Mouse (Mus musculus): Measurements from ENCODE around the gene Myo18a. TPM values are rescaled to one million over a fixed set of nuclear protein-coding genes. Genes with fewer than 3 reads are reported as not detected.
A peak's percentile ranks its signal among the peaks of the same experiment; 100 is the strongest.

The Myo18a gene
- polyA plus RNA-seq, 1 experiment from 2014 or later: 35.1 TPM

- no peak for ATAC-seq
- Histone ChIP-seq H3K4me3 (ENCODE audit: low read length) (no peak overlapping the region), H3K4me1 (ENCODE audit: control insufficient read depth, insufficient read depth, low read depth, low read length) (peaks cover 50% of the 10 kb centered on the region), H3K9me3 (ENCODE audit: control insufficient read depth, low read length) (no peaks in the 10 kb centered on the region), H3K4me2 (ENCODE audit: low read length) (no peak overlapping the region), H3K27ac (ENCODE audit: low read depth, low read length) (no peak overlapping the region), H3K9ac (ENCODE audit: low read depth, low read length) (no peak overlapping the region), H3K36me3 (ENCODE audit: control insufficient read depth, insufficient read depth, low read length) (no peaks in the 10 kb centered on the region), H3K27me3 (replicated peaks; ENCODE audit: control insufficient read depth, insufficient read depth, low read length) (no peaks in the 10 kb centered on the region)
- 56% methylated on average over 2 of the region's 2 CpGs for WGBS
Observed at GRCm38 (mm10) chr11:77890648-77891258, 127.7 kb downstream of the Myo18a start.

DNA sequence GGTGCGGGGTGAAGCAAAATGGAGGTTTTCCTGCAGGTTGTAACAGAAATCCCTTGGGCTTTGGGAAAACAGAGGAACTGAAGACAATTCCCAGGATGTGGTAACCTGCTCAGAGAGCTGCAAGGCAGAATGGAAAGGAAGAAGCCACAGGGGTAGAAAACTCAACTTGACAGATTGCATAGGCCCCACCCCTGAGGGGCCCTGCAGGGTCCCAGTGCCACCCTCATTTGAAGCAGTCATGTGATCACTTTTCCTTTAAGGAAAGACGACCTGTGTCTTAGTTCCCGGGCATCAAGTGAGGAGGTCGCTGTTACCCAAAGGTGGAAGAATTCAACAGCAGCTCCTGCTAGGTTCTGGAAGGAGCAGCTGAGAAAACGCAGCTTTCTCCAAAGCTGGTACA lies 129.8 kb downstream of the Myo18a start:
- peaks cover 50% of the 10 kb centered on the region for H3K4me1 ChIP-seq (ENCODE audit: control insufficient read depth, insufficient read depth, low read depth, low read length)
- no peaks in the 10 kb centered on the region for H3K9me3 ChIP-seq (ENCODE audit: control insufficient read depth, low read length)
- 15% methylated on average over 5 of the region's 5 CpGs for WGBS
- H3K27ac ChIP-seq (ENCODE audit: low read depth, low read length): peak overlapping the region; percentile 76
- H3K4me3 ChIP-seq (ENCODE audit: low read length): no peak overlapping the region
- H3K9ac ChIP-seq (ENCODE audit: low read depth, low read length): peak overlapping the region; percentile 15; the same call in 1 of the 2 replicates
- no peak for ATAC-seq
- no peaks in the 10 kb centered on the region for H3K27me3 ChIP-seq (replicated peaks; ENCODE audit: control insufficient read depth, insufficient read depth, low read length)
- H3K4me2 ChIP-seq (ENCODE audit: low read length): 0 out of 2 replicates have a peak overlapping the region, but pooled peaks have one; percentile 18
- no peaks in the 10 kb centered on the region for H3K36me3 ChIP-seq (ENCODE audit: control insufficient read depth, insufficient read depth, low read length)

GRCm38 (mm10) chr11:77893283-77893682 lies 130.2 kb downstream of the Myo18a start:
- Histone ChIP-seq H3K9ac (ENCODE audit: low read depth, low read length) (peak overlapping the region; percentile 36; the same call in 1 of the 2 replicates), H3K9me3 (ENCODE audit: control insufficient read depth, low read length) (no peaks in the 10 kb centered on the region), H3K4me3 (ENCODE audit: low read length) (no peak overlapping the region), H3K27ac (ENCODE audit: low read depth, low read length) (peak overlapping the region; percentile 76), H3K4me2 (ENCODE audit: low read length) (peak overlapping the region; percentile 30), H3K27me3 (replicated peaks; ENCODE audit: control insufficient read depth, insufficient read depth, low read length) (no peaks in the 10 kb centered on the region), H3K36me3 (ENCODE audit: control insufficient read depth, insufficient read depth, low read length) (no peaks in the 10 kb centered on the region), H3K4me1 (ENCODE audit: control insufficient read depth, insufficient read depth, low read depth, low read length) (peaks cover 47% of the 10 kb centered on the region)
- 22% methylated on average over 6 of the region's 6 CpGs for WGBS
- ATAC-seq: no peak

DNA sequence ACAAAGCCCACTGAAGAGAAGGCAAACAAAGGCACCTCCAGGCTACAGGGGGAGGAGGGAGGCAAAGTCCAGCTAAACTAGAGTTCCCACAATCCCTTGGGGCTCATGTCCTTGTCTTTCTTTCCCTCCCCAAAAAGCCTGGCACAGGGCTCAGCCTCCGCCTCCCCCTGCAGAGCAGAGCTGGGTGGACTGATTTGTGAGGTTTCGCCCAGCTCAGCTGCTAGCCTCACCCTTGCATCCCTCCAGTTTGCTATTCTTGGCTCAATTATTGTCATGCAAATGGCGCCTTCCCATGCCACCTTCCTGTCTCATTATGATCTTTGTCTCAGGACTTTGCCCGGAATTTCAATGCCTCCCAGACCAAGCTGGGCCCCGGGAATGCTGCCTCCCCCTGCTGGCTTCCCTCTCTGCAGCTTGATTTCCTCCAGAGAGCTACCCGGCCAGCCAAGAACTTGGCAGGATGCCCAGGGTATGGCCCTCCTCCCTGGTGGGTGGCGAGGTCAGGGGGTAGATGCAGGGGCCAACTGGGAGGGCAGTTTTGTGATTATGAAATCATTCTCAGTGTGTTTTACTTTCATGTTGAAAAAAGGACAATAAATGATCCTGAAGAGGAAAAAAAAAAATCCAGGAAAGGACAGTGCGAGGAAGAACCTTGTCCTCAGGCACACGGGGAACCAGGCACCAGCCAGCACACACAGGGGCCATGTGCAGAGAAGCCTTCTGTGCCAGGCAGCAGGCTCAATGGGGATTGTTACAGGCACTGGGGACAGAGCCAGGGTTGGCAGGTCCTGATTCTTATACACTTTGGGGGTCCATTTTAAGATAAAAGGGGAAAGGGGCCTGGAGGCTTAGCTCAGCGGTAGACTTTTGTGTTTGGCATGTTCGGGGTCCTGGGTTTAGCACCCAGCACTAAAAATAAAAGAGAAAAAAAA lies 131.0 kb downstream of the Myo18a start, which contains the start of gene Pipox:
Gene Pipox (minus strand): TSS at position 310 of the 932 bp plus-strand sequence.
- ATAC-seq: peak; percentile 88
- no peak within 1 kb of the TSS for H3K4me3 ChIP-seq (ENCODE audit: low read length)
- 5% methylated on average over 11 of the region's 11 CpGs for WGBS
- peaks cover 47% of the 10 kb centered on the region for H3K4me1 ChIP-seq (ENCODE audit: control insufficient read depth, insufficient read depth, low read depth, low read length)
- no peaks in the 10 kb centered on the region for H3K27me3 ChIP-seq (replicated peaks; ENCODE audit: control insufficient read depth, insufficient read depth, low read length)
- H3K9ac ChIP-seq (ENCODE audit: low read depth, low read length): peak within 1 kb of the TSS; percentile 36; the same call in 1 of the 2 replicates
- H3K27ac ChIP-seq (ENCODE audit: low read depth, low read length): peak within 1 kb of the TSS; percentile 76
- no peaks in the 10 kb centered on the region for H3K36me3 ChIP-seq (ENCODE audit: control insufficient read depth, insufficient read depth, low read length)
- peak within 1 kb of the TSS; percentile 30 for H3K4me2 ChIP-seq (ENCODE audit: low read length)
- H3K9me3 ChIP-seq (ENCODE audit: control insufficient read depth, low read length): no peaks in the 10 kb centered on the region

DNA sequence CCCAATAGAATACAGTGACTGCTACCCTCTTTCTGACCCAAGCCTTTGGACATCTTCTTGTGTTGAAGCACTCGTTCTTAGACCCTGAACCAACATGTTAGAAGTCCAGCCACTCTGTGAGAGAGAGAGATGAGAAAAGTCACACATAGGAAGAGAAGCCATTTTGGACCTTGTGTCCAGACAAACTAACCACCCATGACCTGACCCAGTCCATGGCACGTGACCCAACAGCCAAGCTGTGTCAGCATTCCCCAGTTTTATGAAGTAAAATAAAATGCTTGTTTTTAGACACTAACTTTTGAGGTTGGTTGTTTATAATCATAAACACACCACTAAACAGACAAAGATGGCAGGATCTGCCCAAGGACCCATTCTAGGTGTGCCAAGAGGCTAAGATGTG lies 131.9 kb downstream of the Myo18a start:
- Histone ChIP-seq H3K9ac (ENCODE audit: low read depth, low read length) (no peak overlapping the region), H3K4me3 (ENCODE audit: low read length) (no peak overlapping the region), H3K4me1 (ENCODE audit: control insufficient read depth, insufficient read depth, low read depth, low read length) (peaks cover 47% of the 10 kb centered on the region), H3K27ac (ENCODE audit: low read depth, low read length) (no peak overlapping the region; the same call in 1 of the 2 replicates), H3K27me3 (replicated peaks; ENCODE audit: control insufficient read depth, insufficient read depth, low read length) (no peaks in the 10 kb centered on the region), H3K4me2 (ENCODE audit: low read length) (no peak overlapping the region), H3K9me3 (ENCODE audit: control insufficient read depth, low read length) (no peaks in the 10 kb centered on the region), H3K36me3 (ENCODE audit: control insufficient read depth, insufficient read depth, low read length) (no peaks in the 10 kb centered on the region)
- 68% methylated on average over 2 of the region's 2 CpGs for WGBS
- ATAC-seq: no peak

GRCm38 (mm10) chr11:77896011-77896410 lies 133.0 kb downstream of the Myo18a start:
- H3K36me3 ChIP-seq (ENCODE audit: control insufficient read depth, insufficient read depth, low read length): no peaks in the 10 kb centered on the region
- H3K9me3 ChIP-seq (ENCODE audit: control insufficient read depth, low read length): no peaks in the 10 kb centered on the region
- no peak overlapping the region for H3K9ac ChIP-seq (ENCODE audit: low read depth, low read length)
- WGBS: 35% methylated on average over 9 of the region's 9 CpGs
- no peaks in the 10 kb centered on the region for H3K27me3 ChIP-seq (replicated peaks; ENCODE audit: control insufficient read depth, insufficient read depth, low read length)
- ATAC-seq: no peak
- H3K4me2 ChIP-seq (ENCODE audit: low read length): no peak overlapping the region
- H3K27ac ChIP-seq (ENCODE audit: low read depth, low read length): peak overlapping the region; percentile 80; the same call in 1 of the 2 replicates
- H3K4me1 ChIP-seq (ENCODE audit: control insufficient read depth, insufficient read depth, low read depth, low read length): peaks cover 48% of the 10 kb centered on the region
- H3K4me3 ChIP-seq (ENCODE audit: low read length): no peak overlapping the region

DNA sequence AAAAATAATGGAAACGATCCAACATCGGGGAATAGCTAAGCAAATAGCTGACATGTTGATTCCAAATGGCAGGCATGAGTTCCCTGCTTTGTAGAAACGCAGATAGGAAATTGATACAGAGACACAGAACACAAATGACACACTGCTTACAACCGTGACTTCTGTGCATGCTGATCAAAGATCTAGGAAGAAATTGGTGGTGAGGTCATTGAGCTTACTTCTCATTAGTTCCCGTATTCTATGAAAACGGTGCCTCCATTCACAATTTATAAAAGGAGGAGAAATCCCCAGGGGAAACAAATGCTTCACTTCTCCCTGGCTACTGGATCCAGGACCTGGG lies 133.4 kb downstream of the Myo18a start:
- H3K4me3 ChIP-seq (ENCODE audit: low read length): no peak overlapping the region
- no peaks in the 10 kb centered on the region for H3K9me3 ChIP-seq (ENCODE audit: control insufficient read depth, low read length)
- ATAC-seq: no peak
- 15% methylated on average over 6 of the region's 6 CpGs for WGBS
- H3K27me3 ChIP-seq (replicated peaks; ENCODE audit: control insufficient read depth, insufficient read depth, low read length): no peaks in the 10 kb centered on the region
- peak overlapping the region; percentile 41 for H3K4me2 ChIP-seq (ENCODE audit: low read length)
- no peaks in the 10 kb centered on the region for H3K36me3 ChIP-seq (ENCODE audit: control insufficient read depth, insufficient read depth, low read length)
- H3K27ac ChIP-seq (ENCODE audit: low read depth, low read length): peak overlapping the region; percentile 80
- H3K9ac ChIP-seq (ENCODE audit: low read depth, low read length): no peak overlapping the region; the same call in 1 of the 2 replicates
- H3K4me1 ChIP-seq (ENCODE audit: control insufficient read depth, insufficient read depth, low read depth, low read length): peaks cover 52% of the 10 kb centered on the region

DNA sequence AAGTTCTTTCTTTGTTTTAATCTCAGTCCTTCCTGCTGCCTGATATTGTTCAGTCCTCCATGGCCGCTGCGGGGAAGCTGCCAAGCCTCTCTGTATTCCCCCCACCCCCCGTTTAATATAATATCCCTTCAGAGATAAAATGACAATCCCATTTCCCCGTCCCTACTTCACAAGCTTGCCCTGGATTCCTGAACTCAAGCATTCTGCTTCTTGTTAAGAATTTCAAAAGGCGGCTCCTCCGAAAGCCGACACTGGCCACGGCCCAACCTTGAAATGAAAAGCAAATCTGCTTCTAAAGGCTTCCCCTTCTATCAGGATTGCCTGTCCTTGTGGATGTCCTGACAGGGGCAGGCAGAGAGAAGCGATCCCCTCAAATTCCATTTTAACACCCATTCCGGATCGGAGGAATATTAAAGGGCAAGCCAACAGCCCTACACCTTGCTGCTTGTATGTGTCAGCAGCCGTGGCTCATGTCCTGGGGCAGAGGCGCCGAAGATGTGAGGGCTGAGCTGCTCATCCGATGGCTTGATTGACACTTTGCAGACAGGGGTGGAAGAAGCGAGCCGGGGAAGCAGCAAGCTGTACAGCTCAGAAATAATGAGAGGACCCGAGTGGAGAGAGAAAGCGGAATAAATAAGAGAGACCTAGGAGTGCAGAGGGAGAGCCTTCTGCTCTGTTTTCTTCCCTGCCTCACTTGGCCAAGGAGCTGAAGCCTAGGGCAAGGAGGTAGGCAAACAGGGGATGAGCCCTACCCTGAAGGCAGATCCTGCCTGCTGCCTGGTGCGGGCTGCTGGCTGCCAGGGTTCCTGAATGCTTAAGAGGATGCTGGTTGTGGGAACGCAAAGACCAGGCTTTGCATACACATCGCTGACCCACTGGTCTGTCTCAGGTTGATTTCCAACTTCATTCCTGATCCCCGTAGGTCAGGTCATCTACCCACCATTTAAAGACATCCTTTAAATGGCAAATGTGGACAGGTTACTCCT lies 134.1 kb downstream of the Myo18a start:
- H3K9ac ChIP-seq (ENCODE audit: low read depth, low read length): peak overlapping the region; percentile 54
- peak overlapping the region; percentile 10; the same call in 1 of the 2 replicates for H3K4me3 ChIP-seq (ENCODE audit: low read length)
- WGBS: 10% methylated on average over 23 of the region's 23 CpGs
- H3K27me3 ChIP-seq (replicated peaks; ENCODE audit: control insufficient read depth, insufficient read depth, low read length): no peaks in the 10 kb centered on the region
- H3K4me1 ChIP-seq (ENCODE audit: control insufficient read depth, insufficient read depth, low read depth, low read length): peaks cover 59% of the 10 kb centered on the region
- 0 out of 2 replicates have a peak, but pooled peaks have one; percentile 13 for ATAC-seq
- H3K27ac ChIP-seq (ENCODE audit: low read depth, low read length): peak overlapping the region; percentile 80
- peak overlapping the region; percentile 41 for H3K4me2 ChIP-seq (ENCODE audit: low read length)
- no peaks in the 10 kb centered on the region for H3K9me3 ChIP-seq (ENCODE audit: control insufficient read depth, low read length)
- H3K36me3 ChIP-seq (ENCODE audit: control insufficient read depth, insufficient read depth, low read length): no peaks in the 10 kb centered on the region
